Mouse (Mus musculus): Measurements from ENCODE around the gene Lasp1.

DNA sequence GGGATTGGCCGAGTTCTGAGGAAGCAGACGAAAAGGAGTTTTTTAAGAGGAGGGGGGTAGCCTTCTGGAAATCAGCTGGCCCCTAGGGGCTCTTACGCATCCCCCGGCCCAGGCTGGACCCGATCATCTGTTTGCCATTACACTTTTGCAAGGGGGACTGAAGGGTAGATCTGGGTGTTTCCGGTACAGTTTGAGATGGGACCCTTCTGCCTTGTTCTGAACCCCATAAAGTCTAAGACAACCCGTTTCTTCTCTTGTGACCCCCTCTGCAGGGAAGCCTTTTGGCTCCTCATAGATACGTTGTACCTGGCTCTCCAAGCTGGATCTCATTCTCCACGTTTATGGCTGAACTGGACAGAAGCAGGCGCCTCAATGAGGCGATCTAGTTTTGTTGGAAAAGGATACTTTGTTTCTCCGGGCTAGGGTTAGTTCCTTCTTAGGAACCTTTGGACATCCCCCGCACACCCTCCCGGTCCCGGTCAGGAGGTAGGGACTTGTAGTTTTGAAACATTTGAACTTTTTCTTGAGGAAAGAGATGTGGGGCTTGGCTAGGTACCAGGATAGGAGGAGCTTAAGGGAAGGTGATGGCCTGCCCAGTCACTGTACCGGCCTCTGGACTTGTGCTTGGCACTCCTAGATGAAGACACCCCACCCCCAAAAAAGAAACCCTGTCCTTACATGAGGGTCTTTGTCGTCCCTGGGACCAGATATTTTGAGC lies 2.0 kb downstream of the Lasp1 start:
- TF ChIP-seq CTCF (IDR thresholded peaks at IDR 0.05), result no peak
- TF ChIP-seq POLR2A (IDR thresholded peaks at IDR 0.05; ENCODE audit: insufficient read depth, low read depth, low read length), result no peak
